Mouse (Mus musculus): ENCODE data around the gene Tex2.
"Not testable (repeated sequence)": the region's sequence is repeated elsewhere in the genome, so short reads cannot be mapped to it uniquely, and the experiment has no call there.

The Tex2 gene

DNA sequence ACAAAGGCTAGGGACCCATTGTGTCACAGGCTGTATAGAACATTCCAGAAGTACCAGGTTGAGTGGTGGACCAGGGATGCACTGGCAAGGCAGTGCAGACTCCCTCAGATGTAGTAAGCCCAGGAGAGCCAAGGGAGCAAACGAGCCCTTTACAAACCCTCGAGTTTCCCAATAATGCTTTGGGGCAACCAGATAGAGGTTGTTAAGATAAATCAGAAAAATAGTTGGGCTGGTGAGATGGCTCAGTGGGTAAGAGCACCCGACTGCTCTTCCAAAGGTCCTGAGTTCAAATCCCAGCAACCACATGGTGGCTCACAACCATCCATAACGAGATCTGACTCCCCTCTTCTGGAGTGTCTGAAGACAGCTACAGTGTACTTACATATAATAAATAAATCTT lies 5.5 kb upstream of the Tex2 start:
- not testable (repeated sequence) for DNase-seq (ENCODE audit: low spot score)

DNA sequence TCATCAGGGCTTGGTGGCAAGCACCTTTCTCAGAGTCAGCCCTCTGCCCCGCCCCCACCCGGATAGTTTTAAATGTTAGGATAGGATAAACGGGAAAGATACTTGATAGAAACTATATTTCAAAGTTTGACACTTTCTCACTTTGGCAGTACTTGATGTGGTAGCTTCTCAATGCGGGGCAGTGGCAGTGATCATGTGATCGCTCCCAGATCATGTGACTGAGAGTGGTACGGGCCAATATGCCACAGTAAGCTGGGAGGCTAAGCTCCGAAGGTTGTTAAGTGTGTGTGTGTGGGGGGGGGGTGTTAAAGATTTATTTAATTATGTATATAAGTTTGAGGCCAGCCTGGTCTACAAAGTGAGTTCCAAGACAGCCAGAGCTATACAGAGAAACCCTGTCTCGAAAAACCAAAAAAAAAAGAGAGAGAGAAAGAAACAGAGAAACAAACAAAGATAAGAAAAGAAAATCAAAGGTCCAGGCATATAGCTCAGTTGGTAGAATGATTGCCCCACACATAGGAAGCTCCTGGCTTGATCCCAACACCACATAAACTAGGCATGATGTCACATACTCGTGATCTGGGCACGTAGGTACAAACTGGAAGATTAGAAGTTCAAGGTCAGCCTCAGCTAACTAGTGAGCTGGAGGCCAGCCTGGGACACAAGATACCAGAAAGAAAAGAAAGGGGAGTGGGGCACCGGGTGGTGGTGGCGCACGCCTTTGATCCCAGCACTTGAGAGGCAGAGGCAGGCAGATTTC lies 4.8 kb upstream of the Tex2 start:
- no peak for DNase-seq (ENCODE audit: low spot score)

DNA sequence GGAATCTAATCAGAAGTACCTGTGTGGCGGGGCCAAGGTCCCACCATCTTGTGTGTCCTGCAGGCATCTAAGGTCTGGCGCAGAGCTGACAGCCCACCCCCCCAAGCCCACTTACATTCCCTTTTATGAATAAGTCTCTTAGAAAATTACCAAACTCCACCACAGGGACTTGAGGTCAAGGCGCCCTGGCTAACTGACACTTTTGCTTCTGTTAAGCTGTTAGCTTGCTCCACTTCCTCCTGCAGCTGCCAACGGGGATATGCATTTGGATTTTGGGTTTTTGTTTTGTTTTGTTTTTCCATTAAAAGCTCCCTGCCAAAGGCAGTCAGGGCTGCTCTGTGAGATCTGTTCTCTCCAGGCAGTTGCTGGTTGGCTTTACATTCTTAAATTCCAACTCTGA lies 2.3 kb upstream of the Tex2 start:
- no peak for DNase-seq (ENCODE audit: low spot score)

DNA sequence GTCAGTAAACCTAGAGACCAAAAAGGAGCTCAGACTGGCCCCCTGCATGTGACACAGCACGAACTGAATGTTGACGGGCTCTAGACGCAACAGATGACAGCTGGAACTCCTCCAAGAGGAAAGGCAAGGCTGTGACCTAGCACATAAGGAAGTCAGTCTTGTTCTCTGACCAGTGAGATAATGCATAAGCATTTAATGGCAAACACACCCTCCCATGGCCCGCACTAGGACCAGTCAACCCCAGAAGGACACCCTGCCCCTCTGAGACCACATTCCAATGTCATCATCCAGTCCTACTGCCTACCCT lies 1.1 kb upstream of the Tex2 start:
- DNase-seq (ENCODE audit: low spot score) = no peak

DNA sequence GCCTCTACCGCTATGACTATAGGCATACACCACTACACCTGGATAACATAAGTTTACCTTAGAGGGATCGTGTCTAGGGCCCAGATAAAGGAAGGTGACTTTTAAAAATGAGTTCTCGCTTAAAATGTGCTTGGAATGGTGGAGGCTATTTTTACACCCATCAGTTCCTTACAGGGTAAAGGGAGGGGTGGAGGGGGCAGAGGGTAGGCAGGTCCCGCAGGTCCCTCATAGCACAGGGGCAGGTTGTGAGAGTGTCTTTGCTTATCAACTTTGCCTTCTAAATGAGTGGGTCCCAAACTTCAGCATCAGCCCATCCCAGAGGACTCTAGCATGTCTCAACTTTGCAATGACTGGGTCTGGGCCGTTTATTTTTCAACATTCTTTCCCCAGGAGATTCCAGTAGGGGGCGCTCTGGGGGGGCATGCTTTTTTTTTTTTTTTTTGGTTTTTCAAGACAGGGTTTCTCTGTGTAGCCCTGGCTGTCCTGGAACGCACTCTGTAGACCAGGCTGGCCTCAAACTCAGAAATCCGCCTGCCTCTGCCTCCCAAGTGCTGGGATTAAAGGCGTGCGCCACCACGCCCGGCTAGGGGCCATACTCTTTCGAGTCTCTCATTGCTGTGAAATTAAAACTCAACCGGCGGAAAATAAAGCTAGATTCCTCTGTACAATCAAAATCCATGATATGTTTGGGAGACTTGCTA lies 565 bp upstream of the Tex2 start:
- DNase-seq (ENCODE audit: low spot score) = no peak

DNA sequence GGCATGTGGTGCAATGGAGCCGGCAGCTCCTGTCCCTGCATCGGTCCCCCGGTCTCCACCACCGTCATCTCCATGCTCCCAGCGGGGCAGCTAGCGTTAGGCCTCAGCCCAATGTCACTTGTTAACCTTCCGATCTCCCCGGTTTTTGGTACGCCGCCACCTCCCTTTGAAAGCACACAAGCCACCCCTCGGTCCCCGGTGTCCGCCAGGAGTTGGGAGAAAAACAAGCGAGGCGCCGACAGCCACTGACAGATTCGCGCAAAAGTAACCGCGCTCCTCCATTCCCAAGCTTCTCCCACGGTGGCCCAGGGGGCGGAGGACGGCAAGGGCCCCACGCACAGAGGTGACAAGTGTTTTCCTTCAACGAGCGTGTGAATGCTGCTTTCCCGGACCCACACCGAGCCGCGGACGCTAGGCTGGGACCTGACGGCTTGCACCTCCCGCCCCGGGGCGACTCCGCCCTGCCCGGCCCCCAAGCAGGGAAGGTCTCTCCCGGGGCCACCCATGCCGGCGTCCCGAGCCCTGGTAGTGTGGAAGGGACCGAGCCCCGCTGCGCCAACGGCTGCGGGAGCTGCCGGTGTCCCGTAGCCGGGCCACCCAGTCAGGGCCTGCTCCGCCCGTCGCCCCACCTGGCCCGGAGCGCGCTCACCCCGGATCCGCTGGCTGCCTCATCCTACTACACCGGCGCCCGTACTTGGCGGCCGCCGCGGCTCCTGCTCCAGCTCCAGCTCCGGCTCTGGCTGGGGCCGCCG lies 838 bp downstream of the Tex2 start:
- no peak for DNase-seq (ENCODE audit: low spot score)

DNA sequence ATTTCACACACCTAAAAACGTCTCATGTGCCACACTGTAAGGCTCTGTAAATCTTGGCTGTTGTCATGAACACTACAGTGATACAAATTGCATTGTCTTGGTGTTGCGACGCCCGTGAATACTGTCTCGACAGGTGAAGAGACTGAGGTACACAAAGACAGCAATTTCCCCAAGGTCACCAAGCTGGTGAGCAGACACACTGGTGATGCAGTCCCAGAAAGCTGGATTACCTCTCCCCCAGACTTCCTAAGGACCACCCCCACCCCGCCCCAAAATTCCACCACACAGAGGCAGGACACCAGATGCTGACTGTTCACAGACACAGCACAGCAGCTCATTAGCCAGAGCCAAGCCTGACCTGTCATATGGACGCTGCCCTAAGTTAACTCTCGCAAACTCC lies 3.5 kb downstream of the Tex2 start:
- DNase-seq (ENCODE audit: low spot score) = no peak

DNA sequence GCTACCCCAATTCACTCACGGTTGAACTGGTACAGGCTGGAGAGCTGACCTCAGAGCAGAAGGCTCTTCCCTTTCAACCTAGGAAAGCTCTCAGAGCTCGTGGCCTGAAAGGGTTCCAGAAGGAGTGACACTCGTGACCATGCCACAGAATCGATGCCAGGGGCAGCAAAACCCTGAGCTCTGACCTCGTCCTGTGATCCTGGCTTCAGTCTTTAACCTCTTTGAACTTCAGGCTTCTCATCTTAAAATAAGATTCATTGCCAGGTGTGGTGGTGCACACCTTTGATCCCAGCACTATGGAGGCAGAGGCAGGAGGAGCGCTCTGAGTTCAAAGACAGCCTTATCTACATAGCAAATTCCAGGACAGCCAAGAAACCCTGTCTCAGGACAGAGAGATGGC lies 5.9 kb downstream of the Tex2 start:
- DNase-seq (ENCODE audit: low spot score) = no peak

DNA sequence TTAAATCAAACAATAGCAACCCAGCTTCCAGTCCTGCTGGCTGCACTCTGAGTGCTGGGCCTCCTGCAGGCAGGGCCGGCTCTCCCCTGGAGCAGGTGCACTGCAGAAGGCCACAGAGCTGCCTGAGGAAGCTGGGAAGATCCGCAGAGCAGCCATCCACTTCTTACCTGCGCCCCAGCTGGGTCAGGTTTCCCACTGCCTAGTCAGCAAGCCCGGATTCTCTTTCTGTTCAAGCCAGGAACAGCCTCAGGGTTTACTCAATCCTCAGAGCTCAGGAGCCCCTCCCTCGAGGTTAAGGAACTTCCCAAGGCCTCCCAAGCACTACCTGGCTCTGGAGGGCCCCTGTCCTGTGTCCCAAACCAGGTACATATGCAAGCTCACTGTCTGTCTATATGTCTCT lies 7.2 kb downstream of the Tex2 start:
- no peak for DNase-seq (ENCODE audit: low spot score)

DNA sequence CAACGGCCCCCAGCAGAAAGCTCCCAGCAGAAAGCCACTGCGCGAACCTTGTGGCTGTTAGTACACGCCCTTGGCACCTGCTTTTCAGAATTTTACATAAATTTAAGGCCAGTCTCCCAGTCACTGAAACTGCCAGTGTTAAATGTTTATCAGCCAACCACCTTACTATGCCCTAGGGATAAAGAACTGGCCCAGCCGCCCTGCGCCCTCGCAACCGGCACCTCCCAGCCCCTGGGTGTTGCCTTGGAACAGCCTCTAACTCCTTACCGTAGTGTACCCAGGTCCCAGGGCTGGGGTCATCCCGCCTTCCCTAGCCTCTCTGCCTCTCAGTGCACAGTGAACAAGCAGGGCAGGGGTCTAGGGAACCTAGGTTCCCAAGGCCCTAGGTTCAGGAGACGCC lies 10.0 kb downstream of the Tex2 start:
- no peak for DNase-seq (ENCODE audit: low spot score)

DNA sequence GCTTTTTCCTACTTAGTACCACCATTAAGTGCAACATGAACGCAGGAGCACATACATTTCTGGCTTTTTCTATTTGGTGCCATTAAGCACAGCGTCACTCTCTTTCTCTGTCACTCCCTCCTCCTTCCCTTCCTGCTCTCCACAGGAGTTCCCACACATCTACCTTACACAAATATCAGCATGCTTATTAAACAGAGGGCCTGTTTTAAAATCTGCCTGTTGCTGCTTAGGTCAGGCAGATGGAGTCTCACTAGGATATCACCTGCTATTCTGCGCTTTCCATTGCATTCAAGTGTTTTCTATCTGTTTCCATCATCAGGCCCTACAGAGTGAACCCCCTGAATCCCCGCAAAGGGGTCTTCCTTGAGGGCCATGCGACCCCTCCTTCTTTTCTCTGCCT lies 13.1 kb downstream of the Tex2 start:
- DNase-seq (ENCODE audit: low spot score) = no peak

DNA sequence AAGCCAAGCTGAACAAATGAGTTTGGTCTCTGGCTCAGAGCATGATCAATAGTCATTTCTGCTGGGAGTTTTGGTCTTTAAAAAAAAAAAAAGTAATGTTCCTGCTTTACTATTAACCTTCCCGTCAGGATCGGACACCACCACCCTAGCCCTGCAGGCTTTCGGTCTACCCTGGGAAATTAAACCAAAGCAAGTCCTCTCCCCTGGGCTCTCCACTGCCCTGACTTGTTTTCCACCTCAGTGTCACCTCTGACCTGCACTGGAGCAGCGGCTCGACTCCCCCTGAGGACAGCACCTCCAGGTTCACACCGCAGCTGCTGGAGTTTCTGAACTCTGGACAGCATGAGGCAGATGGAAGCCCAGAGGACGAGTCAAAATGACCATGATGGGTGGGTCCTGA lies 13.9 kb downstream of the Tex2 start:
- no peak for DNase-seq (ENCODE audit: low spot score)

DNA sequence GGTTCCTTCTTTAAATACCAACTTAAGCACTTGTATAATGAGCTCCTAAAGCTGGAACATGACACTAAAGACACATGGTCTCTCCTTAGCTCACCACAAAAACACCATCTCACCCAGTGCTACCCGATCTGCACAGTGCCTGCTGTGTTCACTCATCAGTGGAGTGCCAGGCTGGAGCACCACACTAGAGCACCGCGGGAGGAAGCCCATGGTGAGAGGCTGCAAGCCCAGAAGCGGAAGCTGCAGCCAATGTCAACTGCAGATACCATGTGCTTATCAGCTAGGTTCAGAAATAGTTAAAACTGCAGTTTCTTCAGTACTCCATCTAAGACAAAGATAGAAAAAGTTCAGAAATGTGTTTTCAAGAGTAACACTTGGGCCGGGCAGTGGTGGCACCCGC lies 14.9 kb downstream of the Tex2 start:
- DNase-seq (ENCODE audit: low spot score) = no peak

DNA sequence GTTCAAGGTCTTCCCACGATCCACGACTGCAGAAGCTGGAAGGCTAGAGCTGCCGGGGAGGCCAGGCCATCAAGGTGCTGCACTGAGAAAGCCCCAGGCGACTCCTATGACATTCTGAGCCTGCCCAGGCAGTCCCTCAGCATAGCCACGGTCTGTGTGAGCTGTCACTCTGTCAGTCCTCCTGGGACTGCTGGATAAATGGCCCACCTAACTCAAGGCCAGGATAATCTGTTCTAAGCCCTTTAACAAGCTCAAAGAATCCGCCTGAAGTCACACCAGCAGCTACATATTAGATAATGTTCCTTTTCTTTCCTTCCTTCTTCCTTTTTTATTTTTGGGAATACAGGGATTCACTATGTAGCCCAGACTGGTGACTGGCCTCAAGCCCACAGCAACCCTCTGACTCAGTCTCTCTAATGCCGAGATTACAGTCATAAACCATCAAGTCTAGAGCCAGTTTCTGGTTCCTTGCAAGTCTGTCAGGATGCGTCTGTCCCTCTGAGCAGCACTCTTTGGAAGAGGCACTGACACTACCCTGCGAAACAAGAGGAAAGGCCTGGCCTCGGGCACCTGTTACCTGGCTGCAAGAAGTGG lies 15.4 kb downstream of the Tex2 start:
- no peak for DNase-seq (ENCODE audit: low spot score)

DNA sequence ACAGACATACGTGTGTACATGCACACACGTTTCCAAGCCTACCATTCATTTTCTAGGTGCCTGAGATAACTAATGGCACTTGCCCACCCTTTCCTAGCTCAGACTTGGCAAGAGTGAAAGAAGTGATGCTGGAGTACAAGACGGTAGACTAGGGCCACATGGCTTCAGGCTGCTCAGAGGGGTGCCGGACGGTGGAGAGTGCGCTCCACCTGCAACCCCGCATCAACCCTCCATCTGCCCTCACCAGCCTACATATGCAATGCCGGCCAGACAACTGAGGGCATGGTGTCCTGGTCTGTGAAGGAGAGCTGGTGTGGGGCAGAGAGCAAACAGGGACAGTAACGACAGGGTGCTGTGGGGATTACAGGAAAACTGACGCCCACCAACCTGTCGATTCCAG lies 22.0 kb downstream of the Tex2 start:
- DNase-seq (ENCODE audit: low spot score) = no peak

DNA sequence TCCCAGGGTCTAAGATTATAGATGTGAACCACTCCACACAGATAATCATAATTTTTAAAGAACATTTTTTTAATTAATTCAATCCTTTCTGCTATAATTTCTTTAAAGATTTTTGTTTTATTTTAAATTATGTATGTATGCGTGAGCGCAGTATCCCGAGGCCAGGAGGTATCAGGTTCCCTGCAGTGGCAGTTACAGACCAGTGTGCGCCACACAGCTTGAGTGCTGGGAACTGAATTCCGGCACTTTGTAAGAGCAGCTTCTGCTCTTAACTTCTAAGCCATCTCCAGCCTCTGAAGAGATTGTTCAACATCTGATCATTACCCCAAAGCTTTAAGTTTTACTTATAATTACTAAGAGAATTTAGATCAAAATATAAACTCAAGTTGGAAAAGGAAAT lies 23.1 kb downstream of the Tex2 start:
- DNase-seq (ENCODE audit: low spot score) = no peak

DNA sequence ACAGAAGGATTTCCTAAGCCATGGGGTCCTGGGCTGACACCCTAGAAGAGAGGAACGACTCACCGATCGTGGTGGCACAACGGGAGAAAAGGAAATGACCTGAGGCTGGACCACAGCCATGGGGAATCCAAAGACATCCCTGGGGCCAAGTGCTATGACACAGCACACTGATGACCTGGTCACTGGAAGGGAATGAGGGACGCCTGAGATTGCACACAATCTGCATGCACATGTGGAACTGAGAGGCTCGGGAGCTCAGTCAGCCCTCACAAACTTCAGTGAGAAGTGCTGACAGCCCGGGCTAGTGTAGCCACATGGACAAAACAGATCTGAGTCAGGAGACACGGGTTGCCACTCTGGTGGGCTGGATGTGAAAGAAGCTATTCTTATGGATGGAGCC lies 24.4 kb downstream of the Tex2 start:
- DNase-seq (ENCODE audit: low spot score) = no peak

DNA sequence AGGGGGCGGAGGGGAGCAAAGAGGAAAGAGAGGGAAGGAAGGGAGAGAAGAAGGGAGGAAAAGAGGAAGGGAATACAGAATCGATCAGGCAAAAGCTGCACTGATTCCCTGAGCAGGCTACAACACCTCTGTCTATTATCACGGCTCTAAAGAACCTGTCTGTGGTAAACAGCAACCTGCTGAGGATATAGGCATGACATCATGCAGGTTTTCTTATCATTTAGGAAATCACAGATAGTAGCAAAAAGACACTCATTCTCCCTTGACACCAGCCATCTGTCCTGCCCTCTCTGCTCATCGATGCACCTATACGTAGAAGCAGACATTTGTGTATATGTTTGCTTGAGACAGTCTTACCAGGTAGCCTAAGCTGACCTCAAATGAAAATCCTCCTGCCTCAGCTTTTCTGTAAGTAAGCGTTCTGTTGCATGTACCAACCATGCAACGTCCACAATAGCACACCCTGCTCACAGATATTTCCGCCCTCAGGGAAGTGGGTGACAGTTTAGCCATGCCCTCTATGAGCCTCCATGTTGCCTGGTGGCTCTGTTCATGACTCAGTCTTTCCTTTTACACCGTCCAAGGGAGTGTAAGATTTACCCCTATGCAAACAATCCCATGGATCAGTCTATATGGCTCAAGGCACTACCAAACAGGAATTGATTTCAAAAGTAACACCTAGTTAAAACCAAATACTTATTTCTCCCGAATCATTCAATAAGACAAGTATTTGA lies 25.3 kb downstream of the Tex2 start:
- DNase-seq (ENCODE audit: low spot score) = no peak

DNA sequence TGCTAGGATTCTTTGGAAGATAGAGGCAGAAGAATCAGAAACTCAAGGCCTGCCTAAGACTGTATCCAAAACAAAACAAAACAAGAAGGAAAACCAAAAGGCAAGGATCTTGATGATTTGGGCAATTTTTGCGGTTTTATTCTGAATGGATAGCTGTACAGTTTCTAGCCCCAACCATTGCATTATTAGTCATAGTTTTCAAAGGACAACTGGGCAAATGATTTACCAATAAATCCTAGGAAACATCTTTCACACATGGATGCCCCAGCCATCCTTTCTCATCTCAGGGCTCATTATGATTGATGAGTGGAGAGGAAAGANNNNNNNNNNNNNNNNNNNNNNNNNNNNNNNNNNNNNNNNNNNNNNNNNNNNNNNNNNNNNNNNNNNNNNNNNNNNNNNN lies 29.4 kb downstream of the Tex2 start:
- no peak for DNase-seq (ENCODE audit: low spot score)

DNA sequence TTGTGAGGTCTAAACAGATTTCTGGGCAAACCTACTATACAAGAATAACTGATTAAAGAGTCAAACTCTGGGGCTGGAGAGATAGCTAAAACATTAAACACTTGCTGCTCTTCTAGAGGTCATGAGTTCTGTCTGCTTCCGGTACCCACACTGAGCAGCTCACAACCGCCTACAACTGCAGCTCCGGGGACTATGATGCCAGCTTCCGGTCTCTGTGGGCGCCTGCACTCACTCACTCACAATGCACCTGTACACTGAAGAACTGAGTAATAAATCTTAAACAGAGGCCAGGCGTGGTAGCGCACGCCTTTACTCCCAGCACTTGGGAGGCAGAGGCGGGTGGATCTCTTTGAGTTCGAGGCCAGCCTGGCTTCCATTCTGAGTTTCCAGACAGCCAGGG lies 31.9 kb downstream of the Tex2 start:
- DNase-seq (ENCODE audit: low spot score) = no peak

DNA sequence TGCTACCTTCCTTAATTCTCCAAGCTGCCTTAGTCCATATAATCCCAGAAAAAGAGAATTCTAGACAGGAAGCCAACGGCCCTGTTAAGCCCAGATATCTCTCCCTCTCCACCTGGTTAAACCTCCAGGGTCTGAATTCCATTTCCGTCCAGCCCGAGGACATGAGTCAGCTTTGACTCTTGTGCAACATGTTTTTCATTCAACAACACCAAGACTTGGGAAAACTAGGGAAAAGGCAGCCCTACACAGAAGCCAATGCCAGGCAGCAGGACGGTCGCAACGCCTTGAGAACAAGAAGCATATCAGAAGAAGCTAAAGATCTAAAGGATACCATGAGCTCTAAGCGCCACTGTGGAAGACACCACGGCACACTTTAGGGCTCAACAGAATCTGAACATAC lies 32.8 kb downstream of the Tex2 start:
- no peak for DNase-seq (ENCODE audit: low spot score)

DNA sequence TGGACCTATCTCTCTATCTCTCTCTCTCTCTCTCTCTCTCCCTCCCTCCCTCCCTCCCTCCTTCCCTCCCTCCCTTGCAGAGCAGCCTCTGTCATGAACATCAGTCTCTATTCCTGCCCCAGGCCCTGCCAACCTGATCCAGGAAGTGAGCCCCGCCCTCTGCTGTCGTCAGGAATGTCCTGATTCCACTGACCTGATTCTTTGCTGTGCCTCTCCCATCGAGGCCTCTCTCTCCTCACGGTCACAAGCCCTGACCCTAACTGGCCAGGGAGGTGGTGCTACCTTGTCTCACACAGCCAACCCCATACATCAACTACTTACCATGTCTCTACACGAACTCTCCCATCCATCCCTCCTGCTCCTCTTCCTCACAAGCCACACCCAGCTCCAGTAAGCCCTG lies 33.3 kb downstream of the Tex2 start:
- DNase-seq (ENCODE audit: low spot score) = no peak
